15 mouse cellular contexts compared by ENCODE assay signal in the genomic region with DNA sequence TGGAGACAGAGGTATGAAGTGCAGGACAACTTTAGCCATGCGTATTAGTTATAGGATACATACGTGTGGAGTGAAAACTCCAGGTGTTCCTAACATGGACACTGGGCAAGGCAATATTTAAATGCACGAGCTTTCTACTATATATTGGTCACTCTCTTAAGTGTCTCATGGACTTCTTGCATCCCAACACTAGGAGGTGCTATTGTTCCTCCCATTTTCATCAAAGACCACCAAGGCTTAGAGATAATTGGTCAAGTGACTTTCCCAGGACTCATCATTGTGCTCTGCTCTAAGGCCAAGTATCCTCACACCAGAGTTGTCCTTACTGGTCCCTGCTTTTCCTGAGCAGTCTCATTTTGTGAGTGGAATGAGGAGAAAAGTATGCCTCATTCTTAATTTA. TPM values are rescaled to one million over a fixed set of nuclear protein-coding genes. Genes with fewer than 3 reads are reported as not detected.
DNase-seq lines count a peak whose midpoint lies in the region; ATAC-seq and TF ChIP-seq lines count a peak whose summit lies in the region.
"Had no signal": no experiment of that assay in that cellular context is flagged by ENCODE, and none has a peak within 500 bp of the region (broad histone marks: within the 10 kb centered on the region; RNA-seq: fewer than 3 reads in every experiment).

No protein-coding gene starts in this region.

- H3K27me3 ChIP-seq in embryonic facial prominence, embryonic 11.5 days (ENCODE audit: control insufficient read depth, insufficient read depth, low read length) = no peaks in the 10 kb centered on the region
- no peaks in the 10 kb centered on the region for H3K27me3 ChIP-seq in embryonic facial prominence, embryonic 10.5 days (replicated peaks; ENCODE audit: low read depth, poor library complexity, severe bottlenecking)
- H3K27me3 ChIP-seq in liver, embryonic 14.5 days (ENCODE audit: control insufficient read depth, insufficient read depth, low read length) = no peaks in the 10 kb centered on the region
- H3K27me3 ChIP-seq in MEL (ENCODE audit: control insufficient read depth in 1 of 2, insufficient read depth in 2 of 2, low read length in 2 of 2) = no peaks in the 10 kb centered on the region
- H3K27me3 ChIP-seq in kidney, embryonic 16.5 days (ENCODE audit: insufficient read depth, low read length) = no peaks in the 10 kb centered on the region
- H3K27me3 ChIP-seq: lung, embryonic 15.5 days; stomach, embryonic 15.5 days had no signal

- H3K9ac ChIP-seq in embryonic facial prominence, embryonic 11.5 days (replicated peaks; ENCODE audit: low read length) = no peak overlapping the region
- no peak overlapping the region for H3K9ac ChIP-seq in liver, embryonic 14.5 days (replicated peaks)
- H3K9ac ChIP-seq in MEL (ENCODE audit: control insufficient read depth, low read depth, low read length, poor library complexity, severe bottlenecking) = no peak overlapping the region
- no peak overlapping the region for H3K9ac ChIP-seq in kidney, embryonic 16.5 days (replicated peaks; ENCODE audit: low read length)
- H3K9ac ChIP-seq: lung, embryonic 15.5 days; stomach, embryonic 15.5 days had no signal

- ATAC-seq in embryonic facial prominence, embryonic 11.5 days (replicated peaks; ENCODE audit: insufficient number of reproducible peaks, low FRiP score, low TSS enrichment, low read depth) = no peak
- ATAC-seq in liver, embryonic 14.5 days (ENCODE audit: insufficient read depth) = no peak
- ATAC-seq in megakaryocyte progenitor cell, adult 5-6 weeks (replicated peaks; ENCODE audit: poor library complexity) = peak; percentile 73
- no peak for ATAC-seq in kidney, embryonic 16.5 days (ENCODE audit: low FRiP score, low TSS enrichment)

- no peaks in the 10 kb centered on the region for H3K36me3 ChIP-seq in embryonic facial prominence, embryonic 11.5 days (replicated peaks; ENCODE audit: control insufficient read depth, insufficient read depth, low read depth, low read length)
- H3K36me3 ChIP-seq in embryonic facial prominence, embryonic 10.5 days (replicated peaks) = no peaks in the 10 kb centered on the region
- H3K36me3 ChIP-seq in liver, embryonic 14.5 days (replicated peaks; ENCODE audit: control insufficient read depth, insufficient read depth, low read depth) = no peaks in the 10 kb centered on the region
- no peaks in the 10 kb centered on the region for H3K36me3 ChIP-seq in MEL (ENCODE audit: control insufficient read depth in 1 of 2, insufficient read depth in 2 of 2, low read length in 2 of 2)
- no peaks in the 10 kb centered on the region for H3K36me3 ChIP-seq in kidney, embryonic 16.5 days (ENCODE audit: insufficient read depth, low read length)
- H3K36me3 ChIP-seq: lung, embryonic 15.5 days; stomach, embryonic 15.5 days had no signal

- TF ChIP-seq CTCF in liver, embryonic 14.5 days (IDR thresholded peaks at IDR 0.05; ENCODE audit: low read depth) = peak; percentile 44
- TF ChIP-seq CTCF in MEL (IDR thresholded peaks at IDR 0.05 in 2 of 3, conservative IDR thresholded peaks at IDR 0.05 in 1 of 3; ENCODE audit: control insufficient read depth in 1 of 3, insufficient read depth in 1 of 3, low read depth in 2 of 3, low read length in 3 of 3, poor library complexity in 1 of 3, severe bottlenecking in 1 of 3) = peak in 2 of 3 experiments; percentile 48 to 54; a peak in 4 of 6 replicates

- no peaks in the 10 kb centered on the region for H3K4me1 ChIP-seq in embryonic facial prominence, embryonic 11.5 days (ENCODE audit: control insufficient read depth, insufficient read depth, low read length)
- H3K4me1 ChIP-seq in embryonic facial prominence, embryonic 10.5 days = no peaks in the 10 kb centered on the region
- H3K4me1 ChIP-seq in liver, embryonic 14.5 days (replicated peaks; ENCODE audit: control insufficient read depth in 2 of 2, insufficient read depth in 2 of 2, low read length in 1 of 2) = no peaks in the 10 kb centered on the region
- H3K4me1 ChIP-seq in MEL (ENCODE audit: control insufficient read depth in 1 of 2, insufficient read depth in 2 of 2, low read length in 2 of 2) = no peaks in the 10 kb centered on the region
- H3K4me1 ChIP-seq in kidney, embryonic 16.5 days (ENCODE audit: insufficient read depth, low read length) = no peaks in the 10 kb centered on the region
- H3K4me1 ChIP-seq: lung, embryonic 15.5 days; stomach, embryonic 15.5 days had no signal

- WGBS in embryonic facial prominence, embryonic 11.5 days = 79% methylated on average over 3 of the region's 3 CpGs
- WGBS in embryonic facial prominence, embryonic 10.5 days = 76% methylated on average over 3 of the region's 3 CpGs
- 57% methylated on average over 3 of the region's 3 CpGs for WGBS in liver, embryonic 14.5 days (ENCODE audit: insufficient replicate concordance)
- 73% methylated on average over 3 of the region's 3 CpGs for WGBS in kidney, embryonic 16.5 days

- H3K4me2 ChIP-seq in embryonic facial prominence, embryonic 11.5 days (ENCODE audit: low read depth, low read length) = no peak overlapping the region
- no peak overlapping the region for H3K4me2 ChIP-seq in liver, embryonic 14.5 days (ENCODE audit: low read depth)
- H3K4me2 ChIP-seq in kidney, embryonic 16.5 days (replicated peaks; ENCODE audit: low read depth, low read length) = no peak overlapping the region
- H3K4me2 ChIP-seq: lung, embryonic 15.5 days; stomach, embryonic 15.5 days had no signal

- no peak for TF ChIP-seq POLR2A in MEL (IDR thresholded peaks at IDR 0.05; ENCODE audit: control insufficient read depth in 1 of 2, insufficient read depth in 1 of 2, low read depth in 1 of 2, low read length in 2 of 2, poor library complexity in 1 of 2)

- H3K27ac ChIP-seq in embryonic facial prominence, embryonic 11.5 days (replicated peaks; ENCODE audit: low read depth, low read length) = no peak overlapping the region
- no peak overlapping the region for H3K27ac ChIP-seq in embryonic facial prominence, embryonic 10.5 days (replicated peaks)
- no peak overlapping the region for H3K27ac ChIP-seq in liver, embryonic 14.5 days
- no peak overlapping the region for H3K27ac ChIP-seq in MEL (ENCODE audit: control insufficient read depth, low read depth, low read length)
- no peak overlapping the region for H3K27ac ChIP-seq in kidney, embryonic 16.5 days (ENCODE audit: low read length)
- H3K27ac ChIP-seq: lung, embryonic 15.5 days; stomach, embryonic 15.5 days had no signal

- H3K4me3 ChIP-seq in embryonic facial prominence, embryonic 11.5 days (ENCODE audit: low read depth, low read length) = no peak overlapping the region
- no peak overlapping the region for H3K4me3 ChIP-seq in embryonic facial prominence, embryonic 10.5 days
- H3K4me3 ChIP-seq in liver, embryonic 14.5 days (ENCODE audit: insufficient read depth in 1 of 2, low read depth in 2 of 2, low read length in 2 of 2) = no peak overlapping the region
- no peak overlapping the region for H3K4me3 ChIP-seq in MEL (ENCODE audit: control insufficient read depth in 1 of 2, insufficient read depth in 1 of 2, low read depth in 2 of 2, low read length in 2 of 2)
- no peak overlapping the region for H3K4me3 ChIP-seq in kidney, embryonic 16.5 days (ENCODE audit: low read length)
- H3K4me3 ChIP-seq: lung, embryonic 15.5 days; stomach, embryonic 15.5 days had no signal

- peak; percentile 21 for DNase-seq in embryonic facial prominence, embryonic 11.5 days (ENCODE audit: low spot score)
- no peak for DNase-seq in embryonic facial prominence, embryonic 10.5 days (ENCODE audit: low spot score)
- DNase-seq in liver, embryonic 14.5 days (ENCODE audit: low read depth in 3 of 3, low spot score in 3 of 3) = no peak
- DNase-seq in liver (no peak), MEL (ENCODE audit: low read depth, low spot score) (peak; percentile 43)
- no peak for DNase-seq in cerebellum, adult 11-12 months
- DNase-seq: cerebellum, adult 9-11 months; heart, postnatal 10 days; kidney, adult 11 months; right cerebral cortex, postnatal 4 days; thymus, postnatal 4 days had no signal

- TF ChIP-seq RAD21 in MEL (IDR thresholded peaks at IDR 0.05; ENCODE audit: low read depth, low read length) = peak; percentile 61

- H3K9me3 ChIP-seq in embryonic facial prominence, embryonic 11.5 days (replicated peaks; ENCODE audit: control insufficient read depth, low read length) = no peaks in the 10 kb centered on the region
- H3K9me3 ChIP-seq in embryonic facial prominence, embryonic 10.5 days = no peaks in the 10 kb centered on the region
- H3K9me3 ChIP-seq in liver, embryonic 14.5 days (ENCODE audit: control insufficient read depth, low read length) = no peaks in the 10 kb centered on the region
- H3K9me3 ChIP-seq in MEL (replicated peaks; ENCODE audit: insufficient read depth, low read length) = no peaks in the 10 kb centered on the region
- H3K9me3 ChIP-seq in kidney, embryonic 16.5 days (ENCODE audit: low read length) = no peaks in the 10 kb centered on the region
- H3K9me3 ChIP-seq: lung, embryonic 15.5 days; stomach, embryonic 15.5 days had no signal

- no peak for TF ChIP-seq EP300 in liver, embryonic 14.5 days (IDR thresholded peaks at IDR 0.05; ENCODE audit: low read depth)
- TF ChIP-seq EP300 in MEL (IDR thresholded peaks at IDR 0.05; ENCODE audit: low read depth in 1 of 2, low read length in 2 of 2) = no peak

- H3K79me2 ChIP-seq in MEL (ENCODE audit: control insufficient read depth, insufficient read depth, low read length, poor library complexity) = no peaks in the 10 kb centered on the region

TF ChIP-seq in MEL, 35 proteins besides CTCF, POLR2A, EP300 and RAD21 (continues in another document):
- TF ChIP-seq MAFK (IDR thresholded peaks at IDR 0.05; ENCODE audit: borderline replicate concordance, low read depth, low read length) (no peak), MEF2A (IDR thresholded peaks at IDR 0.05; ENCODE audit: extremely low read depth, insufficient replicate concordance, low read depth, low read length, poor library complexity, severe bottlenecking) (no peak), TAL1 (IDR thresholded peaks at IDR 0.05; ENCODE audit: low read length) (no peak), SMC3 (IDR thresholded peaks at IDR 0.05; ENCODE audit: low read depth, low read length) (peak; percentile 25; the same call in 1 of the 2 replicates), RCOR1 (IDR thresholded peaks at IDR 0.05; ENCODE audit: low read depth, low read length) (no peak), MAX (IDR thresholded peaks at IDR 0.05; ENCODE audit: low read length) (no peak)

RNA-seq across cellular contexts. Expression of gene Ghitm, which starts 39.4 kb away (rescaled TPM):
- 214 and 216 TPM in 2 replicates for polyA plus RNA-seq in embryonic facial prominence, embryonic 11.5 days (2014; fragmentation: Nextera tagmentation; extraction: Ambion mirVana)
- polyA plus RNA-seq in embryonic facial prominence, embryonic 10.5 days (2016; fragmentation: Nextera tagmentation; extraction: Ambion mirVana) = 202 and 213 TPM in 2 replicates
- 64.5 and 88.4 TPM in 2 replicates for polyA plus RNA-seq in liver, embryonic 14.5 days (2012; rRNA removed)
- 231 and 243 TPM in 2 replicates for polyA plus RNA-seq in liver, embryonic 14.5 days (2014; fragmentation: Nextera tagmentation; extraction: Ambion mirVana)
- 138 and 178 TPM in 2 replicates for total RNA-seq in MEL (2012; rRNA removed)
- 100 to 1,000 TPM; 108 to 279 TPM for polyA plus RNA-seq in MEL (2012; ENCODE audit: insufficient read depth in 1 of 2, insufficient read length in 2 of 2, low read depth in 1 of 2, low replicate concordance in 2 of 2, missing spikeins in 1 of 2)
- 106 and 118 TPM in 2 replicates for total RNA-seq in megakaryocyte progenitor cell, adult 5-6 weeks (2015)
- 124 and 128 TPM in 2 replicates for total RNA-seq in megakaryocyte progenitor cell, adult 5-6 weeks (2017)
- 259 and 277 TPM in 2 replicates for polyA plus RNA-seq in kidney, embryonic 16.5 days (2015; fragmentation: Nextera tagmentation; extraction: Ambion mirVana)

Comparison
In these comparisons a context has a peak if more than half of its experiments do, and no peak if none do; other contexts are left out.
1. DNase-seq: peak in embryonic facial prominence, embryonic 11.5 days (single experiment) and MEL (single experiment); none in embryonic facial prominence, embryonic 10.5 days (single experiment), liver, embryonic 14.5 days (0 of 3), liver (single experiment) and cerebellum, adult 11-12 months (single experiment).